Mouse (Mus musculus): ENCODE results near the gene Clcf1.
A peak's percentile ranks its signal among the peaks of the same experiment; 100 is the strongest.

Gene Clcf1

GRCm38 (mm10) chr19:4194021-4194724, 19.9 kb upstream of the Clcf1 start:
- no peak for DNase-seq

DNA sequence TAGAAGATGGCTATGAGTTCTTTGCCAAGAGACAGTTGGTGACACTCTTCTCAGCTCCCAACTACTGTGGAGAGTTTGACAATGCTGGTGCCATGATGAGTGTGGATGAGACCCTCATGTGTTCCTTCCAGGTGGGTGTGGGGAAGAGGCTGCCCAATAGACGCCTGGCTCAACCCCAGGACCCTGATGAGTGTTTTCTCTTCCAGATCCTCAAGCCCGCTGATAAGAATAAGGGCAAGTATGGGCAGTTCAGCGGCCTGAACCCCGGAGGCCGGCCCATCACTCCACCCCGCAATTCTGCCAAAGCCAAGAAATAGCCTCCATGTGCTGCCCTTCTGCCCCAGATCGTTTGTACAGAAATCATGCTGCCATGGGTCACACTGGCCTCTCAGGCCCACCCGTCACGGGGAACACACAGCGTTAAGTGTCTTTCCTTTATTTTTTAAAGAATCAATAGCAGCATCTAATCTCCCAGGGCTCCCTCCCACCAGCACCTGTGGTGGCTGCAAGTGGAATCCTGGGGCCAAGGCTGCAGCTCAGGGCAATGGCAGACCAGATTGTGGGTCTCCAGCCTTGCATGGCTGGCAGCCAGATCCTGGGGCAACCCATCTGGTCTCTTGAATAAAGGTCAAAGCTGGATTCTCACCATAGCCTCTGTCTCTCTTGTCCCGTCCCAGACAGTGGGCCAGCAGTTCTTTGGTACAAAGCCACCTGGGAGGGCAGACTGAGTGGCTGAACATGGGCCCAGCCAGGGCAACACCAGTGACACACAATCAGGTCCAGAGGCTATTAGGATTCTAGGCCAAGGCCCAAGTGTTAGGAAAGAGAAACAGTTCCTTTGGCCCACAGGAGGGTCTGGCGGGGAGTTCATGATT, 19.0 kb upstream of the Clcf1 start:
- no peak for DNase-seq

GRCm38 (mm10) chr19:4196048-4196447, 18.0 kb upstream of the Clcf1 start:
- DNase-seq = no peak

- DNase-seq = no peak
These were observed 17.5 kb upstream of the Clcf1 start for GRCm38 (mm10) chr19:4196548-4196947.

DNA sequence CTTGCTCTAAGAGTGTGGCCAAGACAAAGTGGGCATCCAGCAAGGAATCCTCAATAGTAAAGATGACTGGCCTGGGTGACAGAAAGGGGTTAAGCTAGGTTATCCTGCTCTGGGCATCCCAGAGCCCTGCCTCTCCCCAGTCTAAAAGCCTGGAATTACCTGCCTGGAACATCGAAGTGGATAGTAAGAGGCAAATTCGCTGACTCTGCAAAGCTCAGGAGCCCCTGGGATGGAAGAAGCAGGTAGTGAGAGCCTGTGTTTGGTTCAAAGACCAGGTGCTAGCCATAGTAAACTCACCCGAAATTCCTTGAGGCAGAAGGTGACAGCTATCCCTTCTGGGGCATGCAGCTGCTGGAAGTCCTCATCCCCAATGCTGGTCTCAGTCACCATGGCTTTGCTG, 16.9 kb upstream of the Clcf1 start:
- DNase-seq = no peak

DNA sequence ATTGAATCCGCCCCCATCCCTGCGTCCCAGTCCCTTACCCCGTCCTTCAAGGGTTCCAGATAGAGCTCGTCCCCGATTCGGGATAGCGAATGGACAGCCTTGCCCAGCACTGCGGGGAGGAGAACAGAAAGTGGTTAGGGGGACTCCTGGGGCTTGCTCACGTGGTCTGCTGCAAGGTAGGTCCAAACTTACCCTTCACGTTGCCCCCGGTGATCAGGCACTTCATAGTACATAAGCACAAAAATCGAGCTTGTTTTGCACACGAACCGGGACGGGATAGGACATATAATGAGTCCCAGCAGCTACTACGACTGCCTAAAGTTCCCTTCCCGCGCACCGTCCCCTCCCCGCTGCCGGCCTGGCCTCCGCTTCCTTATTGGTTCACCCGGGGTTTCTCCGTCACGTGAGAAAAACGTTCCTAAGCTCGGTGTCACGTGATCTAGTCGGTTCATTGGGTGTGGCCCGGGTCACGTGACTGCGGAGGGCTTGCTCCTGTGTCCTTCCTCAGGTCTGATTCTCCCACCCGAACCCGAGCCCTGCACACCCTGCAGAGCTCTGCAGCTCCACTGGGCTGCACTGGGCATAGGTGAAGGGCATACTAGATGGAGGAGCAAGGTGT, 12.6 kb upstream of the Clcf1 start, which contains the start of gene Rad9a:
Rad9a (minus strand) TSS at position 372 of the 619 bp plus-strand sequence.
- DNase-seq = peak; percentile 97

GRCm38 (mm10) chr19:4202149-4202548, 11.9 kb upstream of the Clcf1 start:
- peak; percentile 45 for DNase-seq

GRCm38 (mm10) chr19:4203148-4203547, 10.9 kb upstream of the Clcf1 start:
- peak; percentile 36 for DNase-seq

DNA sequence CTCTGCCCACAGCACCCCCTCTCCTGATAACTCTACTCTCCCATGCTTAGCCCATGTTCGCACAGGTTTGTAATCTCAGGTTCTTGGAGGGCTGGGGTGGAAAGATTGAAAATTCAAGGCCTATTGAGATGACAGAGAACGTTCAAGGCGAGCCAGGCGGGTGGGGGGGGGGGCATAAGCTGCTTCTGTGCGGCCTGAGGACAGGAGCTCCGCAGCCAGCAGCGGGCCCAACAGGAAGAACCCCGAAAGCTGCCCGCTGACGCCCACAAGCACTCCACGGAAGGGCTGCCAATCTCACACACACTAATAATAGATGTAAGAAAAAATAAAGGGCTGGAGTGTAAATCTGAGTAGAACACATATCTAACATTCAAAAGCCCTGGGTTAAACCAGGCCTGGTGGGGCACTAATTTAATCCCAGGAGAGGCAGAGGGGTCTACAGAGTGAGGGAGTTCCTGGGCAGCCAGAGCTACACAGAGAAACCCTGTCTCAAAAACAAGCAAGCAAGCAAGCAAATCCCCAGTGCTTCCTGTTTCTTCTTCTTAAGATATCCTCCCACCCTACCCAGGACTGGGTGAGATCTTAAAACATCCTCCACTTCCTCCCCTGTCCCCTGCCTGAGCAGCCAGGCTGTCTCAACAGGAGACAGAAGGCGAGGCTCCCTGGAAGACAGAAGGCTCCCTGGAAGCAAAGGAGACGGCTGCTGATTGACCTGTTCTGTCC, 10.3 kb upstream of the Clcf1 start:
- peak; percentile 47 for DNase-seq

DNA sequence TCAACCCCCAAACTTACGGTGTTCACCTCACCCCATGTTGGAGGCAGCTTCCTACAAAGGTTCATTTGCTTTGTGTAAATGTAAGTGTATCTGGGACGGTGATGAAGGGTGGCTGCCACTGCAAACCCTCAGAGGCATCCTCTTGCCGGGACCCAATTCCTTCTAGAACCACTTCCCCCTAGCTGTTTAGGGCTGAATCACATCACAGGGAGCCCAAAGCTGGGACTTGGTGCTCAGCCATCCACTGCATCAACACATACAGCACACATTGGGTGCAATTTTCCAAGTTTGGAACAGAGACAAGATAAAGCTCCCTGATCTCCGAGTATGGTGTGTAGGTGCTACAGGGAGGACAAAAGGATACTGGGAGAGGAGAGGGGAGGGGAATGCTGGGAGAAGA, 9.1 kb upstream of the Clcf1 start:
- DNase-seq = no peak

DNA sequence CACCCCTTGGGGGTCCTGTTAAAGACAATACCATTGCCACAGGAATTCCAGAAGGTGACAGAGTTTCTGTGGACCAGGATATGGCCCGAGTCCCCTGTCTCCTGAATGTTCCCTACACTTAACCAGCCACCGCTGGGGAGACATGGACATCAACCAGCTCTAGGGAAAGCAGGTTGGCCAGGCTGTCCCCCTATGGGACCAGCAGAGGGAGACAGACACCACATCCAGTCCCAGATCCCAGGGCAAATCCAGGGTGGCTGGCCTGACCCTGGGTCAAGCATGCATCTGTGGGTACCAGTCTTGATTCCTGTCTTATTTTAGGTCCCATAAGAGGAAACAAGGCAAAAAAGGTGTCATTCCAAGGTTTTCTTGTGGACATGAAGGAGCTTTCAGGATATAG, 7.1 kb upstream of the Clcf1 start:
- DNase-seq = peak; percentile 67

DNA sequence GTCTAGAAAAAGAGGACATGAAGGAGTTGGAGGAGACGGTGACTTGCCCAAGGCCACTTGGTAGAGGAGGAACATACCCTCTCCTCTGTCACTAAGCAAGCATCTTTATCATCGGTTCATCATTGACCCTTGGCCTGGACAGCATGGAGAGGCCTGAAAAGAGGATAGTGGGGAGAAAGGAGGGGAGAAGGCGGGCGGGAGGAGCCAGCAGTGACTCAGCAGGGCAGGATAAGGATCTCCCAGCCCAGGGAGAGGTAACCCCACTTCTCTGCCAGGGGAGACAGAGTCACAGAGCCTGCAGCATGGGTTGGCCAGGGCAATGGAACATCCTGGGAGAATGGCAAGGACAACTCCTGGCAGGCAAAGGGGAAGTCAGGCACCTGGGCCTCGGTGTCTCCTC, 5.5 kb upstream of the Clcf1 start:
- no peak for DNase-seq

GRCm38 (mm10) chr19:4211891-4212588, 2.0 kb upstream of the Clcf1 start:
- no peak for DNase-seq

GRCm38 (mm10) chr19:4213524-4213974, 489 bp upstream of the Clcf1 start:
- DNase-seq = peak; percentile 17

DNA sequence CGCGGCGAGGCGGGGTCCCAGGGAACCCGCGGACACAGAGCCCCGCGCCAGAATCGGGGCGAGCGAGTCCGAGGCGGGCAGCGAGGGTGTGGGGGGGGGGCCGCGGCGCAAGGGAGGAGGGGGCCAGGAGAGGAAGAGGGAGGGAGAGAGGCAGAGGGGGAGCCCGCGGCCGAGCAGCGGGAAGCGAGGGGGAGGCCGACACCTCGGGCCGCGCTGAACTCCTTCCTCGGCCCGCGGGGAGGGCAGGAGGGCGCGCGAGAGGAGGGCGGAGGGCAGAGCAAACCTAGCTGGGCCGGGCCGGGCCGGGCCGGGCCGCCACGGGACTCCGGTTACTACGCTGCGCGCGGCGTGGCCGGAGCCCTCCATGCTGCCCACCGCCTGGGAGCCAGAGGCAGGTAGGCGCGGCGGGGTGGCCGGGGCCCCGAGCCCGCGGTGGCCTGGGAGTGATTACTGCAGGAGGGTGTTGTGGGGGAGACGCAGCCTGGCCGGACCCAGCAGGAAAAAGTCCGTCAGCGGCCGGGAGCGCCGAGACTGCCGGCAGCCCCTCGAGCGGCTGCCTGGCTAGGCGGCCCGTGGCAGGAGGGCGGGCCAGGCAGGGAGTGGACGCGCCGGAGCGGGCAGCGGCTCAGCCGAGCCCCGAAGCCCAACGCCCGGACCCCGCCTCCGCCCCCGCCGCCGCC, 873 bp downstream of the Clcf1 start:
- DNase-seq = peak; percentile 53

DNA sequence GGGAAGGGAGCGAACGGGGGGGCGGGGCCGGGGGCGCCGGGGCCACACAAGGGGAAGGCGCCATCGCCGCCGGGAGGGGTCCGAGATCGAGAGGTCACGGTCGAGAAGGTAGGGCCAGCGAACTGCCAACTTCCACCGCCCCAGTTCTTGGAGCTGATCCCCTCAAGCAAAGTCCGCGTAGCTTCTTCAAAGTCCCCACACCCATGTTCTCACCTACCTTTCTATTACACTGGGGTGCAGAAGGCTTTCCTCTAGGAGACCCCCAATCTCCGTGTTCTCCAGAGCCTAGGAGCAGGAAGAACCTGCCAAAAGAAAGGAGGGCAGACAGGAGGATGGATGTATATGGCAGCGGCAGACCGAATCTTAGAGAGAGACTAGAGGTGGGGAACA, 1.4 kb downstream of the Clcf1 start:
- peak; percentile 35 for DNase-seq

GRCm38 (mm10) chr19:4216041-4216685, 2.1 kb downstream of the Clcf1 start:
- DNase-seq = no peak

DNA sequence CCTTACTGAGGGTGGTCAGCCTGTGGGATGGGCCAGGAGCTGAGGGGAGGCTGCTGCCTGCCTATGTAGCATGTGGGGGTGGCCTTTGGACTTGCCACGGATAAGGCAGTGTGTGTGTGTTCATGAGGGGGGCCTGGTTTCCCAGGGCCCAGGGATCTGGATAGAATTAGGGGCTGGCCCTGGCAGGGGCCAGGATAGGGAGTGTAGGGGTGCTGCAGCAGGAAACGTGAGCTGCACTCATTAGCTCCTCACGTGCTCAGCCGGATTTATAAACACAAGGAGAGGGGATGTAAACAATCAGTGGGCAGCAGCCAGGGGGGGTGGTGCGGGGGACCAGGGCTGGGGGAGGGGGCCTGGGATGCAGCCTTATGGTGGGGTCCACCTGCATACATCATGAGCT, 3.1 kb downstream of the Clcf1 start:
- DNase-seq = no peak

DNA sequence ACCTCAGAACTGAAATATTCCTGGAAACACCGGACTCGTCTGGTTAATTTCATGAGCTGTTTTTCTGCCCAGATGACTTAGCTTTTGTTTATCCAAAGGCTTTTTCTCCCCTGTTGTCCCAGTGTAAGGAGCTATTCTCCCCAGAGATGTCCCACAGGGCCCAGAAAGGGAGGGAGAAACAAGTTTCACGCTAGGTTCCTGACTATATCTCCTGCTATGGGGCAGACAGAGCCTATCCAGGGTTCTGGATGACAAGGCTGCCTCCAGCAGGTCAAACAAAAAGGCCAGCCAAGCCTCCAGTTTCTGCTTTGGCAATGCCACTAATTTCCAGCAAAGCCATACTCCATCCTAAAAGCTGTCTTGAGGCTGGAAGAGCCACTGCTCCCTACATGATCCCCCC, 3.8 kb downstream of the Clcf1 start:
- DNase-seq = peak; percentile 4

DNA sequence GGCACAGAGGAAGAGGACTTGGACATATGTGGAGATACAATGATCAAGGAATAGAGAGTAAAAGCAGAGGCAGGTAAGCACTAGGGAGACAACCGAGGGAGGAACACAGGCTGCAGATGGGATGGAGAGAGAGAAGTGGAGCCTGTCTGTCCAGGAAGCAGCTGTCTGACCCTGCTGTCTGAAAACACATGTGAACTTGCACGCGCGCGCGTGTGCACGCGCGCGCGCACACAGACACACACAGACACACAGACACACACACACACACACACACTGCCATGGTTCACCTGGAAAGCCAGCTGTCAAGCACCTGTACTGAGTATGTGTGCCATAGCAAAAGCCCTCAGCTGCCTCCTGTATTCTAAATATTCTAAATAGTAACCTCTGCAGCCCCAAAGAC, 4.3 kb downstream of the Clcf1 start:
- DNase-seq = peak; percentile 12

- DNase-seq = peak; percentile 11
These were observed 4.7 kb downstream of the Clcf1 start for GRCm38 (mm10) chr19:4218784-4219183.

All from thymus, postnatal 4 days (tissue).